Mouse (Mus musculus) colon, adult 2 months (tissue): ENCODE measurements around the gene Lipt1. TPM values are rescaled to one million over a fixed set of nuclear protein-coding genes. Genes with fewer than 3 reads are reported as not detected.

Experiments
- polyA plus RNA-seq: library from polyadenylated mRNA; depleted of rRNA; stranded (reverse); fragments of >200 nt; gene quantifications from 2 replicates; pipeline ENCODE4 v1.2.3, GENCODE M21; 2012; rRNA removed

Lipt1 gene
- 1.3 TPM in 2 replicates for polyA plus RNA-seq

GRCm38 (mm10) chr1:37871704-37872103 lies at the start of gene Lipt1:
Gene Lipt1, plus strand, starts transcription at chr1:37871738.

GRCm38 (mm10) chr1:37866286-37866685 lies 5.3 kb upstream of the Lipt1 start, which contains the start of gene Tsga10:
Gene Tsga10, minus strand, starts transcription at chr1:37866429.

GRCm38 (mm10) chr1:37890025-37890652 lies 18.6 kb downstream of the Lipt1 start, which contains the start of the genes Mitd1 and Mrpl30:
Gene Mitd1, minus strand, starts transcription at chr1:37890411.
Gene Mrpl30, plus strand, starts transcription at chr1:37890477.

GRCm38 (mm10) chr1:37916393-37916792 lies 44.9 kb downstream of the Lipt1 start, which contains the start of gene Lyg2:
Gene Lyg2, minus strand, starts transcription at chr1:37916493.

Other genes with a start within 250 kb of the Lipt1 start
- 35.9 and 44.1 TPM in 2 replicates for gene 2010300C02Rik, start 151.7 kb upstream of the Lipt1 start, polyA plus RNA-seq
- 0.22 and 0.36 TPM in 2 replicates for gene Tsga10, start 5.3 kb upstream of the Lipt1 start, polyA plus RNA-seq
- gene Mitd1, start 18.7 kb downstream of the Lipt1 start, polyA plus RNA-seq = 4.5 and 5.3 TPM in 2 replicates
- gene Mrpl30, start 18.7 kb downstream of the Lipt1 start, polyA plus RNA-seq = 30.8 and 35.6 TPM in 2 replicates
- gene Lyg2, start 44.8 kb downstream of the Lipt1 start, polyA plus RNA-seq = not detected in 2 replicates
- gene Lyg1, start 86.0 kb downstream of the Lipt1 start, polyA plus RNA-seq = not detected in 2 replicates
- gene Txndc9, start 126.2 kb downstream of the Lipt1 start, polyA plus RNA-seq = 4.6 and 5.4 TPM in 2 replicates
- 2.3 and 3.3 TPM in 2 replicates for gene Eif5b, start 126.3 kb downstream of the Lipt1 start, polyA plus RNA-seq